Mouse (Mus musculus) C2C12 (cell line): Measurements from ENCODE around the gene Itfg2. TPM values are rescaled to one million over a fixed set of nuclear protein-coding genes. Genes with fewer than 3 reads are reported as not detected.
A peak's percentile ranks its signal among the peaks of the same experiment; 100 is the strongest.

Experiments used
- H3K27me3 ChIP-seq: one replicate; pipeline ENCODE4 v1.6.1; 2011; ENCODE audit not compliant: control insufficient read depth, insufficient read depth, insufficient read length
- H3K36me3 ChIP-seq: one replicate; pipeline ENCODE4 v1.6.1; 2011; ENCODE audit not compliant: control insufficient read depth, insufficient read depth
- H3K4me3 ChIP-seq: one replicate; pipeline ENCODE4 v1.5.1; 2011; ENCODE audit warnings: mild to moderate bottlenecking, control low read depth; ENCODE audit not compliant: poor library complexity, insufficient read depth, severe bottlenecking
- H3K79me2 ChIP-seq: one replicate; pipeline ENCODE4 v1.6.1; 2011; ENCODE audit not compliant: control insufficient read depth, insufficient read depth
- H3K79me3 ChIP-seq: one replicate; pipeline ENCODE4 v1.6.1; 2011; ENCODE audit warnings: low read depth, control low read depth
- H3ac ChIP-seq: one replicate; pipeline ENCODE3; 2011; ENCODE audit warnings: low read depth; ENCODE audit not compliant: control insufficient read depth, insufficient read length
- CEBPB ChIP-seq: IDR thresholded peaks from one replicate; pipeline ENCODE4 v1.6.1; 2011; ENCODE audit warnings: low read depth, mild to moderate bottlenecking, control low read depth, moderate library complexity
- CTCF ChIP-seq: IDR thresholded peaks from one replicate; pipeline ENCODE4 v1.5.1; 2011; ENCODE audit not compliant: control insufficient read depth, insufficient read depth, insufficient read length
- FOSL1 ChIP-seq: IDR thresholded peaks from one replicate; pipeline ENCODE4 v1.8.0; 2011; ENCODE audit warnings: mild to moderate bottlenecking, low read length; ENCODE audit not compliant: poor library complexity, insufficient read depth, severe bottlenecking
- MAX ChIP-seq: IDR thresholded peaks from one replicate; pipeline ENCODE4 v1.6.1; 2011; ENCODE audit warnings: mild to moderate bottlenecking, control low read depth
- MYOD1 ChIP-seq: IDR thresholded peaks from one replicate; pipeline ENCODE4 v1.6.1; 2011; ENCODE audit warnings: low read depth; ENCODE audit not compliant: control insufficient read depth, insufficient read length
- MYOG ChIP-seq: IDR thresholded peaks from one replicate; pipeline ENCODE4 v1.6.1; 2011; ENCODE audit not compliant: control insufficient read depth, insufficient read length; ENCODE audit errors: extremely low read depth
- USF1 ChIP-seq: IDR thresholded peaks from one replicate; pipeline ENCODE4 v1.6.1; 2011; ENCODE audit warnings: low read depth, mild to moderate bottlenecking, control low read depth, moderate library complexity
- polyA plus RNA-seq: library from polyadenylated mRNA; unstranded; fragments of >200 nt; fragmentation: generic; extraction: Trizol; gene quantifications from one replicate; pipeline ENCODE4 v1.2.1, GENCODE M21; 2012; ENCODE audit warnings: missing spikeins

Gene Itfg2
- polyA plus RNA-seq, 1 experiment = 28.9 TPM

DNA sequence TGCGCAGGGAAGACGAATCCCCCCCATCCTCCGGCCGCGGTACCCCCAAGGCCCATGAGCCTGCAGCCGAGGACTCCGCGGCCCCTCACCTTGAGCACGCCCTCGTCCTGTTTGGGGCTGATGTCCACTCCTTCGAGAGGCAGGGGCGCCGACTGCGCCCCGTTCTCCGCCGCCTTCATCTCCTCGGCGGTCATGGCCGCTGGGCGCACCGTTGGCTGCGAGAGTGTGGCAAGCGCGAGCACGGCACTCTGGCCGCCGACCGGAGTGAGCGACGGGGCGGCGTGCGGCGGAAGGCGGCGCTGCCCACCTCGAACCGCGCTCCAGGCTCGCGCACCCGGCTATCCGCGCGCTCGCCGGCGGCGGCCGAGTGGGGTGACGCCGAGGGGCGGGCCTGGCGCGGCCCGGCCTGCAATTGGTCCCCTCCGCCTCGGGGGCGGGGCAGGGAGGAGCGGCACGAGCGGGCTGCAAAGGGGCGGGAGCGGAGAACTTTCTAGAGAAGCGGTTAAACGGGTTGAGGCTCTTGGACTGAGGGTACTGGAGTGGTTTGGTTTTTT, 13.7 kb upstream of the Itfg2 start, which contains the start of gene Fkbp4:
TSS of gene Fkbp4 (minus strand) at position 361 of the 554 bp plus-strand sequence.
- peak within 1 kb of the TSS; percentile 91 for H3ac ChIP-seq
- no peaks in the 10 kb centered on the region for H3K27me3 ChIP-seq
- peaks cover 43% of the 10 kb centered on the region for H3K79me2 ChIP-seq
- TF ChIP-seq MYOD1 (no peak), CTCF (no peak), USF1 (no peak), MYOG (no peak), FOSL1 (no peak), CEBPB (no peak), MAX (no peak)
- peak within 1 kb of the TSS; percentile 92 for H3K4me3 ChIP-seq
- H3K36me3 ChIP-seq = peaks cover 34% of the 10 kb centered on the region
- H3K79me3 ChIP-seq = peaks cover 35% of the 10 kb centered on the region

DNA sequence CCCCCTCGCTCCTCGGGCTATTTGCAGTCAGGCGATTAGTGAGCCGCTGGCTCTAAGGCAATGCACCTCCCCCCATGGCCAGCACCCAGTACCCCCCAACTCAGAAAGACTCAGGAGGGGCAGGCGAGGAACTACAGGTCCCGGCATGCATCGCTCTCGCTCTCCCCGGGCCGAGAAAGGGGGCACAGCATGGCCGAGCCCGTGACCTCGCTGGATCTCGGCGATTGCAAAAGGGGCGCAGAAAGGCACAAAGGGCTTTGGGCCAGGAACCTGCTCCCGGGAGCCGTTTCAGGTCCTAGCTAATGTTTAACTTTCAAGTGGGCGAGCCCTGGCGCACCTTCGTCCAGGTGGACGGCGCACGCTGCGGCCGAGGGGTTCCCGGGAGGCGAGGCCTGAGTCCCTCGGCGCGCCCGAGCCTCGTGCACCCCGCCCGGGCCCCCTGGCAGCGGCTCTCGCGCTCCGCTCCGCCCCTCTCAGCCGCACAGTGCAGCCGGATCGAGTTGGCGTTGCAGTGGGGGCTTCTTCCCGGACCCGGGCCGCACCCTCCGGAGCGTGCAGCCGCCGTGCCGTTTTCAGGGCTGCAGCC, 13.1 kb upstream of the Itfg2 start:
- peak overlapping the region; percentile 92 for H3K4me3 ChIP-seq
- TF ChIP-seq MAX = peak; percentile 28
- no peak for TF ChIP-seq USF1
- peaks cover 40% of the 10 kb centered on the region for H3K36me3 ChIP-seq
- H3ac ChIP-seq = peak overlapping the region; percentile 91
- peaks cover 43% of the 10 kb centered on the region for H3K79me2 ChIP-seq
- peaks cover 35% of the 10 kb centered on the region for H3K79me3 ChIP-seq
- no peaks in the 10 kb centered on the region for H3K27me3 ChIP-seq

DNA sequence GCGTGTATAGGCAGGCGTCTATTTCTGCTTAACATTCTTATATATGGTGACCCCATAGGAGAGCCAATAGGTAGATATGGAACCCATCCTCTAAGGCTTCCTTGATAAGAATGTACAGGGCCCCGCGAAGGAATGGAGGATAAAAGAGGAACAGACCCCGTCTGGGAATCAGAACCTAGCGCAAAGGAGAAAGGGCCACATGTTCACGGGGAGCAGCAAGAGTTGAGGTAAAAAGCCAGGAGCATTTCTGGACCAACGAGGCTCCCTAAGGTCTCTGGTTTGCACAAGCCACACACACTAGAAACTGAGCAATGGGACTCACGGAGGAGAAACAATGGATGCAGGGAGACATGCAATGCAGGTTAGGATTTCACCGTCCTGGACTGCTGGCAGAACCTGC, 12.6 kb upstream of the Itfg2 start:
- Histone ChIP-seq H3K36me3 (peaks cover 45% of the 10 kb centered on the region), H3K27me3 (no peaks in the 10 kb centered on the region), H3K79me2 (peaks cover 43% of the 10 kb centered on the region), H3ac (peak overlapping the region; percentile 91), H3K79me3 (peaks cover 35% of the 10 kb centered on the region), H3K4me3 (peak overlapping the region; percentile 92)
- no peak for TF ChIP-seq MAX
- no peak for TF ChIP-seq CEBPB
- no peak for TF ChIP-seq USF1
- TF ChIP-seq FOSL1 = no peak
- TF ChIP-seq MYOG = no peak
- TF ChIP-seq MYOD1 = no peak
- TF ChIP-seq CTCF = no peak

DNA sequence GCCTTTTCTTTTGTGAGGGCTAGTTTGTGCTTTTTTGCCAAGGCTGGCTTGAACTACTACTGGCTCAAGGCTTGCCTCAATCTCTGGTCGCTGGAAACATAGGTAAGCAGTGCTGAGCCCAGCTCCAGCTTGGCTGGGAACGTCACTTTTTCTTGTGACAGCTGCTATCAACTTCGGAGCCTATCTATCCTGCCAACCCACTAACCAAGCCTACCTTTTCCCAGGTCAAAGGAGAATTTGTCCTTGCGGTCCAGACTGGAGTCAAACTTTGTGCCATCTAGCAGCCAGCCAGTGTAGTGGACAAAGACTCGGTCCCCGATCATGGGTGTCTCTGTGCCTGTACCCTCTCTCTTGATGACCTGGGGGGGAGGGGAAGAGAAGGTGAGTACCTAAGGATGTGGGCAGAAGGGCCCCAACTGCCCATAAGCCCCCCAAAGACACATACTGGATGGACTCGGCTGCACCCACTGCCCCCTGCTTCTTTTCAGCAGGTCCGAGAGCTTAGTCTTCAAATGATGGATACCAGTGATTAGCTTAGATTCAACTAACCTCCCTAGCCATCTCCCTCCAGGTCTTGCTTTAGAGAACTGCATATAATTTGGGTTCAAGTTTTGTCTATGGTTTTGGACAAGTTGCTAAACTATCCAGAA, 11.8 kb upstream of the Itfg2 start:
- TF ChIP-seq FOSL1 = no peak
- no peak for TF ChIP-seq MYOD1
- no peak for TF ChIP-seq MYOG
- no peak for TF ChIP-seq CEBPB
- TF ChIP-seq USF1 = no peak
- no peak for TF ChIP-seq CTCF
- TF ChIP-seq MAX = no peak
- no peaks in the 10 kb centered on the region for H3K27me3 ChIP-seq
- H3K79me3 ChIP-seq = peaks cover 35% of the 10 kb centered on the region
- H3K79me2 ChIP-seq = peaks cover 43% of the 10 kb centered on the region
- peak overlapping the region; percentile 92 for H3K4me3 ChIP-seq
- H3K36me3 ChIP-seq = peaks cover 53% of the 10 kb centered on the region
- no peak overlapping the region for H3ac ChIP-seq

DNA sequence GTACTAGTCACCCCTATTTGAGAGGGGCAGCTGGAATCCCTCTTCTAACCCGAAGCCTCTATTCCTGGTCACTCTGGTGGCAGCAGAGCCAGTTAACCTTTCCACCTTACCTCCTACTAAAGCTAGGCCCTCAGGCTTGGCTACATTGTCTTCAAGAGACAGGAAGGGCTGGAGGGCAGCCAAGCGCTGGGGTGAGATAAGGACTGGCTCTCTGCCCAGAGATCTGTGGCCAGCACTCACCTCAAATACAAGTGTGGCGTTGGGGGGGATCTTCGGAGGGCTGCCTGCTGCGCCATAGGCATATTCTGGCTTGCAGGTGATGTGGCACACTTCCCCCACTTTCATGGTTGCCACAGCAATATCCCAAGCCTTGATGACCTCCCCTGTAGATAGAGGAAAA, 10.7 kb upstream of the Itfg2 start:
- H3K27me3 ChIP-seq = no peaks in the 10 kb centered on the region
- peaks cover 43% of the 10 kb centered on the region for H3K79me2 ChIP-seq
- H3ac ChIP-seq = no peak overlapping the region
- peaks cover 63% of the 10 kb centered on the region for H3K36me3 ChIP-seq
- TF ChIP-seq MYOG (no peak), FOSL1 (no peak), MAX (no peak), CTCF (no peak), MYOD1 (no peak), USF1 (no peak), CEBPB (no peak)
- peaks cover 35% of the 10 kb centered on the region for H3K79me3 ChIP-seq
- H3K4me3 ChIP-seq = no peak overlapping the region

DNA sequence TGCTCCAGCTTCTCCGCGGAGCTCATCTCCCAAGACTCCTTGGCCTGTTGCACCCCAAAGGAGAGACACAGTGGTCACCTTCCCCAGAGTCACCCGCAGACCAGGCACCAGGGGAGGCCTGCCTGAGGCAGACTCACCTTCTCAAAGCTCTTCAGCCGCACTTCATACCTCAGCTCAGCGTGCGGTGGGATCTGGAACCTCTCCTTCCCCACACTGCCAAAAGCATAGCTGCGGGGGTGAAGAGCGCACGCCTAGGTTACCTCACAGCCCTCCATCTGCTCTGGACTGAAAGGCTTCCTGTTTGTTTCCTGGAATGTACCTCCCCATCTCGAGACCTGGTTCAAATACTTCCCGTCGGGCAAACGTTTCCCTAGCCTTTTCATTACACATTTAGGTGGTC, 8.8 kb upstream of the Itfg2 start:
- peaks cover 43% of the 10 kb centered on the region for H3K79me2 ChIP-seq
- H3ac ChIP-seq = no peak overlapping the region
- no peak overlapping the region for H3K4me3 ChIP-seq
- peaks cover 35% of the 10 kb centered on the region for H3K79me3 ChIP-seq
- H3K36me3 ChIP-seq = peaks cover 82% of the 10 kb centered on the region
- no peaks in the 10 kb centered on the region for H3K27me3 ChIP-seq
- TF ChIP-seq FOSL1 = no peak
- no peak for TF ChIP-seq MYOD1
- TF ChIP-seq MAX = no peak
- TF ChIP-seq MYOG = no peak
- TF ChIP-seq USF1 = no peak
- no peak for TF ChIP-seq CTCF
- TF ChIP-seq CEBPB = no peak
